Mouse (Mus musculus): ENCODE measurements around the gene Rbms2. TPM values are rescaled to one million over a fixed set of nuclear protein-coding genes. Genes with fewer than 3 reads are reported as not detected.
"Not testable (repeated sequence)": the region's sequence is repeated elsewhere in the genome, so short reads cannot be mapped to it uniquely, and the experiment has no call there.

The Rbms2 gene
- 10.2 and 10.3 TPM in 2 replicates for polyA plus RNA-seq (2015; fragmentation: Nextera tagmentation; extraction: Ambion mirVana)

DNA sequence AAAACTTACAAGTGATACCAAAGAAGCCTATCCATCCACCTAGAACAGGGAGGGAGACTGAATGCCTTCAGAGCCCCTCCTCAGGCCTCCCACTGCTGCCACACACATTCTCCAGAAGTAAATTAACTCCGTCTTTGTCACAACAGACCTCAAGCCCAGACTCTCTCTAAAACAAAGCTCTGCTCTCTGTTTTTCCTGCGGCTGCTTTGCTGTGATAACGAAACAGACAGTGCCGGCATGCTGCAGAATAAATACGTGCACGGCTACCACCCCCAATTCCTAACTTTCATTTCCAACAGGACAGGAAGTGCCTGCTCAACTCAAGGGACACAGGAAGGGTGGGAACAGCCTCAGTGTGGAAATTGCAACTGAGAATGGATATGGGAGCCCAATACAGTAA is at the start of gene Rbms2:
Gene Rbms2 (minus strand): TSS at position 309 of the 400 bp plus-strand sequence.
- 7% methylated on average over 6 of the region's 6 CpGs for WGBS
- Histone ChIP-seq H3K27me3 (no peaks in the 10 kb centered on the region), H3K36me3 (no peaks in the 10 kb centered on the region), H3K4me1 (replicated peaks) (peaks cover 11% of the 10 kb centered on the region), H3K4me2 (peak within 1 kb of the TSS; percentile 21; the same call in 1 of the 2 replicates), H3K4me3 (0 out of 2 replicates have a peak within 1 kb of the TSS, but pooled peaks have one; percentile 9), H3K27ac (replicated peaks) (0 out of 2 replicates have a peak within 1 kb of the TSS, but pooled peaks have one; percentile 18), H3K9ac (no peak within 1 kb of the TSS), H3K9me3 (no peaks in the 10 kb centered on the region)
- ATAC-seq (ENCODE audit: low FRiP score, low read depth) = no peak

DNA sequence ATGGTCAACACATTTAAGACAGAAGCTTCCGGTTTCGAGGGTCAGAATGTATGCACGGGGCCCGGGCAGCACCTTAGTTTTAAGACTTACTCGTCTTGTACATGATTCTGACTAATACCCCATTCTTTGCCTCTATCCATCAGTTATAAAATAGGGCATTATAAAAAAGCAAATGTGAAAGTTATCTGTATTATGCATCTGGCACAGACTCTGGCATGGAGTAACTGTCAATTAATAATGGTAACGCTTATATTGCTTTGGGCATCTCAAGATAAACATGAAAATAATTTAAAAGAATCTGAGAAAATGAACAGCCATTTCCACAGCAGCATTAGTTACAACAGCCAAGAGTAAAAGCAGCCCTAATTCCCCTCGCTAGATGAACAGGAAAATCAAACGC is 47.9 kb upstream of the Rbms2 start:
- H3K4me2 ChIP-seq = no peak overlapping the region
- no peaks in the 10 kb centered on the region for H3K36me3 ChIP-seq
- H3K9ac ChIP-seq = no peak overlapping the region
- no peak overlapping the region for H3K27ac ChIP-seq (replicated peaks)
- H3K4me1 ChIP-seq (replicated peaks) = peaks cover 11% of the 10 kb centered on the region
- H3K4me3 ChIP-seq = no peak overlapping the region
- no peaks in the 10 kb centered on the region for H3K9me3 ChIP-seq
- no peaks in the 10 kb centered on the region for H3K27me3 ChIP-seq
- no peak for ATAC-seq (ENCODE audit: low FRiP score, low read depth)
- WGBS = 93% methylated on average over 8 of the region's 8 CpGs

DNA sequence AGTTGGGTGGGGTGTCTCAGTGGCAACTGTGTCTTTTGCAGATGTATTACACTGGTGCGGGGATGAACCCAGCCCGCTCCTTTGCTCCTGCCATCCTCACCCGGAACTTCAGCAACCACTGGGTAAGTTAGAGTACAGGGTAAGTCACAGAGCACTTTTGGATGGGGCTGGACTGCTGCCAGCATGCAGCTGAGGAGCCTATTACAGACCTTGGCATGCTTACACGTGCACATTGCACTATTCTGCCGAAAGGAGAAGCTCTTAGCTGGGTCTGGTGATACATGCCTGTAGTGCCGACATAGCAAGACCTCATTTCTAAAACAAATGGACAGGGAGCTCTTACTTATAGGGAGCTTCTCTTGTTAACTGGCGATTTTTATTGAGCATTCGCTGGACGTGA is 47.5 kb upstream of the Rbms2 start:
- WGBS = 87% methylated on average over 9 of the region's 9 CpGs
- Histone ChIP-seq H3K4me2 (no peak overlapping the region), H3K9ac (no peak overlapping the region), H3K27me3 (no peaks in the 10 kb centered on the region), H3K9me3 (no peaks in the 10 kb centered on the region), H3K4me3 (no peak overlapping the region), H3K27ac (replicated peaks) (no peak overlapping the region), H3K36me3 (no peaks in the 10 kb centered on the region), H3K4me1 (replicated peaks) (peaks cover 6% of the 10 kb centered on the region)
- ATAC-seq (ENCODE audit: low FRiP score, low read depth) = no peak

DNA sequence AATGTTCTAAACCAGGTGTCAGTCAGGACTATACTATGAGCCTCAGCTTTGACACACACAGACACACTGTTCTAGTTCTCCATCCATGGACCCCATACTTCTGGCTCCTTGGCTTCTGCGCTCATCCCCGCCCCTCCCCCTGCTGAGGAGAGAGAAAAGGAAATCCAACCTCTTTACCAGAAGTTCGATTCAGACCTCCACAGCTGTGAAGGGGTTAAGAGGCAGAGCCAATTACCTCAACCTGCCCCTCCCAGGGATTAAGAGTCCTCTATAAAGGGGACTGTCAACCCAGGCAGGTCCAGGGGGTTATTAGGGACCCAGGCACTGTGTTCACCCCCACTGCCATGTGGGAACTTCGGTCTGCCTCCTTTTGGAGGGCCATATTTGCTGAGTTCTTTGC is 45.4 kb upstream of the Rbms2 start, which contains the start of gene Mip:
Gene Mip (plus strand): TSS at position 301 of the 400 bp plus-strand sequence.
- Histone ChIP-seq H3K27me3 (no peaks in the 10 kb centered on the region), H3K27ac (replicated peaks) (no peak within 1 kb of the TSS), H3K4me3 (no peak within 1 kb of the TSS), H3K4me2 (no peak within 1 kb of the TSS), H3K4me1 (replicated peaks) (no peaks in the 10 kb centered on the region), H3K9ac (no peak within 1 kb of the TSS), H3K9me3 (no peaks in the 10 kb centered on the region), H3K36me3 (no peaks in the 10 kb centered on the region)
- 48% methylated on average over 4 of the region's 4 CpGs for WGBS
- ATAC-seq (ENCODE audit: low FRiP score, low read depth) = no peak

DNA sequence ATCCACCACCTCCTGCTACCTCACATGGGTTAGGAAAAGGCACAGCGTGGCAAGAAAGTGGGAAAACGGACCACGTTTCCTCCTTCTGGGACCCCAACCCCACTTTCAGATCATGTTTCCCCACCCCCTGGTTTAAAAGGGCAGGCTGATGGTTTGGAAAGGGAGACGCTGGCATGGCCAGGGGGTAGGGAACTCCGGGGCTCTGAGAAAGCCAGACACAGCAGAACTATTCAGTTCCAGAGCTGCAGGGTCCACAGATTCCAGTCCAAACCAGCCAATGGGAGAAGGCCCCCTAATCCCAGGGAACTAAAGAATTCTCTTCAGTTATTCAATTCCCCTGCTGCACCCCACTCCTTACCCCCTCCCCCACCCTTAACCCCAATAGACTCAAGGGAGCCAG is 45.0 kb upstream of the Rbms2 start:
- H3K4me3 ChIP-seq = no peak overlapping the region
- no peaks in the 10 kb centered on the region for H3K4me1 ChIP-seq (replicated peaks)
- H3K9ac ChIP-seq = no peak overlapping the region
- WGBS = 55% methylated on average over 5 of the region's 5 CpGs
- H3K27me3 ChIP-seq = no peaks in the 10 kb centered on the region
- ATAC-seq (ENCODE audit: low FRiP score, low read depth) = no peak
- H3K9me3 ChIP-seq = no peaks in the 10 kb centered on the region
- H3K4me2 ChIP-seq = no peak overlapping the region
- H3K36me3 ChIP-seq = no peaks in the 10 kb centered on the region
- no peak overlapping the region for H3K27ac ChIP-seq (replicated peaks)

DNA sequence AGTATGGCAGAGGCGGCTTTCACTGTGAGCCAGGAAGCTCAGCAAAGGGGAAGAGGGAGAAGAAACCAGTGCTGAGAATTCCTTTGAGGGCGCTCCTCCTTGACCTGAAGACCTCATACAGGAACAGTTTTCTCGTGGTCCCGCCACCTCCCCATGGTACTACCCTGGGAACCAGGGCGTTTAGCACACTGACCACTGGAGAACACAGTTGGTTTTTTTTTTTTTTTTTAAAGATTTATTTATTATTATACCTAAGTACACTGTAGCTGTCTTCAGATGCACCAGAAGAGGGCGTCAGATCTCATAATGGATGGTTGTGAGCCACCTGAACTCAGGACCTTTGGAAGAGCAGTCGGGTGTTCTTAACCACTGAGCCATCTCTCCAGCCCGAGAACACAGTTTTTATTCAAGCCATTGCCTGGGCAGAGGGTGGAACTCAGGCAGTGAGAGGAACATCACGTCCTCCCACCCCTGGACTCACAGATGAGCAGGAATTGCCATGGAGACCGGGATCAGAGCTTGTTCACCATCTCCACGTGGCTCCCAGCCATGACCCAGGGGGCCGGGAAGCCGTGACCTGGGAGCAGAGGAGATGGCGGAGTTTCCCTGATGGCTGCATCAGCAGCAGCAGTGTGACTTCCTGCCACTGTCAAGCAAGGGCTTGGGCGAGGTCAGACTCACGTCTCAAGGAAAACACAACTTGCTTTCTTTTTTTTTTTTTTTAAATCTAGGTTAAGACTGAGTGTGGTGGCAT is 41.6 kb upstream of the Rbms2 start:
- Histone ChIP-seq H3K9me3 (no peaks in the 10 kb centered on the region), H3K27ac (replicated peaks) (no peak overlapping the region), H3K9ac (no peak overlapping the region), H3K27me3 (no peaks in the 10 kb centered on the region), H3K4me2 (no peak overlapping the region), H3K4me1 (replicated peaks) (no peaks in the 10 kb centered on the region), H3K4me3 (no peak overlapping the region), H3K36me3 (no peaks in the 10 kb centered on the region)
- no peak for ATAC-seq (ENCODE audit: low FRiP score, low read depth)
- WGBS = 62% methylated on average over 16 of the region's 16 CpGs

DNA sequence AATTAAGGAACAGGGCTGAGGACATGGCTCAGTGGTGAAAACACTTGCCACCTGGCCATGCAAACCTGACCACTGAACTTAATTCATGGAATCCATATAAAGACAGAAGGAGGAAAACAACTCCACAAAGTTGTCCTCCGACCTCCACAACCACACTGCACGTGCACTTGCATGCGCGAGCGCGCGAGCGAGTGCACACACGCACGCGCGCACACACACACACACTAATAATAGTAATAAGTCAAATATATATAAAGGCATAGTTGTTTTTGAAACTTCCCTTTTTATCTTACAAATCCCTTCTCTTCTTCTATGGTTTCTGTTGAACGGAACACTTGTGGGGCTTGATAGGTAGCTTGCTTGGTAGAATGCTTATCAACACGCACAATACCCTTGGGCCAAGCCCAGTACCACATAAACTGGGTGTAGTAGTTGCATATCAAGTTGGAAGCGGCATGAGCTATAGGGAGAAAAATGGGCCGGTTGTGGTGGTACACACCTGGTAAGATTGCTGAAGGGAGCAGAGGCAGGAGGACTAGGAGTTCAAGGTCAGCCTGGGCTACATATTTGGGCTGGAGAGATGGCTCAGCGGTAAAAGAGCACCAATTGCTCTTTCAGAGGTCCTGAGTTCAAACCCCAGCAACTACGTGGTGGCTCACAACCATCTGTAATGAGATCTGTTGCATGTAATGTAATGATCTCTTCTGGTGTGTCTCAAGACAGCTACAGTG is 38.5 kb upstream of the Rbms2 start:
- ATAC-seq (ENCODE audit: low FRiP score, low read depth) = no peak
- no peak overlapping the region for H3K4me2 ChIP-seq
- H3K9ac ChIP-seq = no peak overlapping the region
- H3K36me3 ChIP-seq = no peaks in the 10 kb centered on the region
- H3K27ac ChIP-seq (replicated peaks) = no peak overlapping the region
- 0 out of 2 replicates have a peak, but pooled peaks cover 3% of the 10 kb centered on the region for H3K27me3 ChIP-seq
- 95% methylated on average over 18 of the region's 18 CpGs for WGBS
- no peaks in the 10 kb centered on the region for H3K9me3 ChIP-seq
- H3K4me3 ChIP-seq = no peak overlapping the region
- H3K4me1 ChIP-seq (replicated peaks) = no peaks in the 10 kb centered on the region

DNA sequence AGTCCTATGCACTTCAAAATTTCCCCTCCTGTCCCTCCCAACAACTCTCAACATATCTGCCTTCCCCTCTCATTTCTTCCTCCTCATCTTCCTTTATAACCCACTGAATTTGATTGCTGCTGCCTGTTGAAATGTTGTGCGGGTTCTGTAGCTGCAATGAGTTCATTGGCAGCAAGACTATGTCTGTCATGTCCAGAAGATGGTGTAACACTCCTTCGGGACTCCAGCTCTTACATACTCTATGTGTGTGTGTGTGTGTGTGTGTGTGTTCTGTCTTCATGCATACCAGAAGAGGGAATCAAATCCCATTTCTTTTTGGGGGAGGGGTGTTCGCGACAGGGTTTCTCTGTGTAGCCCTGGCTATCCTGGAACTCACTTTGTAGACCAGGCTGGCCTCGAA is 34.9 kb upstream of the Rbms2 start:
- Histone ChIP-seq H3K9me3 (no peaks in the 10 kb centered on the region), H3K27me3 (0 out of 2 replicates have a peak, but pooled peaks cover 3% of the 10 kb centered on the region), H3K27ac (replicated peaks) (no peak overlapping the region), H3K36me3 (no peaks in the 10 kb centered on the region), H3K4me2 (no peak overlapping the region), H3K4me3 (no peak overlapping the region), H3K9ac (no peak overlapping the region), H3K4me1 (replicated peaks) (peaks cover 17% of the 10 kb centered on the region)
- no peak for ATAC-seq (ENCODE audit: low FRiP score, low read depth)
- 87% methylated on average over 5 of the region's 5 CpGs for WGBS

DNA sequence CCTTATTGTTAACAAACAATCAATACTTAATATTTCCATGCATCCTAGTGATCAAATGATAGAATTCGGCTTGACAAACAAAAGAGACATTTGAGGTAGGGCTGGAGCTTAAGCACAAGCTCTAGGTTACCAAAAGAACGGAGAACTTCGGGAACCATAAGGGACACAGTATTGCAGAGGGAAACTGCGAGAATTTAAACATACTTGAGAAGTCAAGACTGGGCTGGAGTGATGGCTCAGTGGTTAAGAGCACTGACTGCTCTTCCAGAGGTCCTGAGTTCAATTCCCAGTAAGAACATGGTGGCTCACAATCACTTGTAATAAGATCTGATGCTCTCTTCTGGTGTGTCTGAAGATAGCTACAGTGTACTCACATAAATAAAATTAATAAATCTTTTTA is 34.0 kb upstream of the Rbms2 start:
- peaks cover 17% of the 10 kb centered on the region for H3K4me1 ChIP-seq (replicated peaks)
- not testable (repeated sequence) for H3K4me2 ChIP-seq; ATAC-seq (ENCODE audit: low FRiP score, low read depth); H3K36me3 ChIP-seq; H3K4me3 ChIP-seq; H3K9me3 ChIP-seq; H3K27ac ChIP-seq (replicated peaks); H3K9ac ChIP-seq; H3K27me3 ChIP-seq
- WGBS = 93% methylated on average over 4 of the region's 4 CpGs

DNA sequence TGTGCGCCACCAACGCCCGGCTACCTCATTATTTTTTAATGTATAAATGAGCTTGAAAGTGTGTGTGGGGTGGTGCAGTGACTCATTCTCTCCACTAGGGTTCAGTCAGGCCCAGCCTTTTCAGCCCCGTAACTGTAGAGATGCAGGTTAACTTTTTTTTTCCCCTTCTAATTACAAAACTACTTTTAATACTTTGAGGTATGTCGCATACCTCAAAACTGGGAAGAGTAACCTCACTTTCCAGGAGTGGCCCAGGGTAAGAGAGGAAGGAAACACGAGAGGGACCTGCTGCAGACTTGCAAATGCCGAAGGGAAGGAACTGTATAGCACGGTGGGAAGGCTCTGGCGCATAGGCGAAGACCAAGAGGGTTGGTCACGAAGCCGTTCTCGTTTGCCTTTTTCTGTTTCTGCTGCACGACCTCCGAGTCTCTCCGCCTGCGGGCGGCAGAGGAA is 32.8 kb upstream of the Rbms2 start:
- Histone ChIP-seq H3K4me3 (peak overlapping the region; percentile 27), H3K27me3 (0 out of 2 replicates have a peak, but pooled peaks cover 3% of the 10 kb centered on the region), H3K4me1 (replicated peaks) (peaks cover 17% of the 10 kb centered on the region), H3K27ac (replicated peaks) (no peak overlapping the region), H3K9ac (peak overlapping the region; percentile 14; the same call in 1 of the 2 replicates), H3K4me2 (peak overlapping the region; percentile 52), H3K9me3 (no peaks in the 10 kb centered on the region), H3K36me3 (no peaks in the 10 kb centered on the region)
- no peak for ATAC-seq (ENCODE audit: low FRiP score, low read depth)
- WGBS = 2% methylated on average over 18 of the region's 18 CpGs

DNA sequence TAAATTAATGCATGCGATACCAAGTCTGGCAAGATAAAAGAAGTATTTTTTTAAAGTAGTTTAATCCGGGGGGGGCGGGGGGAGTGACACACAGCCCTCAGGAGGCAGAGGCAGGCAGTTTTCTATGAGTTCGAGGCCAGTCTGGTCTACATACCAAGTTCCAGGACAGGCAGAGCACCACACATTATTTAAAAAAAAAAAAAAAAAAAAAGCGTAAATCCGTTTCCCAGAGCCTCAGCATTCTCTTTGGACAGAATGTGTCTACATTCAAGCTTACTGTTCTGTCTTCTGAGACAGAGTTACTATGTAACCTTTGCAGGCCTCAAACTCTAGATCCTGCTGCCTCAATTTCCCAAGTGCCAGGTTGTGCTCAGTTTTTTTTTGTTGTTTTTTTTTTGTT is 32.1 kb upstream of the Rbms2 start:
- H3K4me1 ChIP-seq (replicated peaks) = peaks cover 17% of the 10 kb centered on the region
- WGBS = 53% methylated on average over 6 of the region's 6 CpGs
- 0 out of 2 replicates have a peak, but pooled peaks cover 3% of the 10 kb centered on the region for H3K27me3 ChIP-seq
- H3K9ac ChIP-seq = no peak overlapping the region
- no peaks in the 10 kb centered on the region for H3K9me3 ChIP-seq
- peak overlapping the region; percentile 89 for H3K4me2 ChIP-seq
- H3K4me3 ChIP-seq = peak overlapping the region; percentile 50
- ATAC-seq (ENCODE audit: low FRiP score, low read depth) = no peak
- H3K27ac ChIP-seq (replicated peaks) = peak overlapping the region; percentile 37; the same call in 1 of the 2 replicates
- no peaks in the 10 kb centered on the region for H3K36me3 ChIP-seq
